Mouse (Mus musculus): Measurements from ENCODE around the gene Carmil3. TPM values are rescaled to one million over a fixed set of nuclear protein-coding genes. Genes with fewer than 3 reads are reported as not detected.

Gene Carmil3
- total and polyA plus RNA-seq, 3 experiments: 0.27 to 2.6 TPM; not detected in 1

GRCm38 (mm10) chr14:55557587-55557986 lies 67.1 kb downstream of the Carmil3 start:
- Histone ChIP-seq H3K27me3 (ENCODE audit: control insufficient read depth in 1 of 2, insufficient read depth in 2 of 2, low read length in 2 of 2) (no peaks in the 10 kb centered on the region), H3K36me3 (ENCODE audit: control insufficient read depth in 1 of 2, insufficient read depth in 2 of 2, low read length in 2 of 2) (peaks cover 0 to 36% of the 10 kb centered on the region in 2 experiments; a peak in 2 of 4 replicates), H3K4me3 (ENCODE audit: control insufficient read depth in 1 of 2, insufficient read depth in 1 of 2, low read depth in 2 of 2, low read length in 2 of 2) (no peak overlapping the region), H3K9ac (ENCODE audit: control insufficient read depth, low read depth, low read length, poor library complexity, severe bottlenecking) (peak overlapping the region; percentile 52), H3K9me3 (replicated peaks; ENCODE audit: insufficient read depth, low read length) (no peaks in the 10 kb centered on the region), H3K27ac (ENCODE audit: control insufficient read depth, low read depth, low read length) (peak overlapping the region; percentile 83), H3K79me2 (ENCODE audit: control insufficient read depth, insufficient read depth, low read length, poor library complexity) (no peaks in the 10 kb centered on the region; the same call in none of the 2 replicates), H3K4me1 (ENCODE audit: control insufficient read depth in 1 of 2, insufficient read depth in 2 of 2, low read length in 2 of 2) (peaks cover 7 to 35% of the 10 kb centered on the region in 2 experiments; a peak in 3 of 4 replicates)
- no peak for DNase-seq (ENCODE audit: low read depth, low spot score)
- TF ChIP-seq GABPA (IDR thresholded peaks at IDR 0.05; ENCODE audit: low read depth, low read length): no peak
- 0 out of 4 replicates have a peak, but pooled peaks of 1 of the 2 experiments have one; percentile 6 for TF ChIP-seq POLR2A (IDR thresholded peaks at IDR 0.05; ENCODE audit: control insufficient read depth in 1 of 2, insufficient read depth in 1 of 2, low read depth in 1 of 2, low read length in 2 of 2, poor library complexity in 1 of 2)

Other genes with a start within 250 kb of the Carmil3 start
- gene Dhrs4, start 11.9 kb upstream of the Carmil3 start, total RNA-seq (2012; rRNA removed): 19.9 and 22.7 TPM in 2 replicates
- 10 to 100 TPM in 1 of 2 experiments, not detected in 1; 34.2 TPM for gene Dhrs4, start 11.9 kb upstream of the Carmil3 start, polyA plus RNA-seq (2012; ENCODE audit: insufficient read depth in 1 of 2, insufficient read length in 2 of 2, low read depth in 1 of 2, low replicate concordance in 2 of 2, missing spikeins in 1 of 2)
- not detected in 2 replicates for gene Cpne6, start 19.8 kb downstream of the Carmil3 start, total RNA-seq (2012; rRNA removed)
- gene Cpne6, start 19.8 kb downstream of the Carmil3 start, polyA plus RNA-seq (2012; ENCODE audit: insufficient read depth in 1 of 2, insufficient read length in 2 of 2, low read depth in 1 of 2, low replicate concordance in 2 of 2, missing spikeins in 1 of 2): not detected
- not detected in 2 replicates for gene Nrl, start 34.3 kb downstream of the Carmil3 start, total RNA-seq (2012; rRNA removed)
- gene Nrl, start 34.3 kb downstream of the Carmil3 start, polyA plus RNA-seq (2012; ENCODE audit: insufficient read depth in 1 of 2, insufficient read length in 2 of 2, low read depth in 1 of 2, low replicate concordance in 2 of 2, missing spikeins in 1 of 2): not detected
- gene Pck2, start 49.6 kb downstream of the Carmil3 start, total RNA-seq (2012; rRNA removed): 17.0 and 64.4 TPM in 2 replicates
- 100 to 1,000 TPM in 1 of 2 experiments, 10 to 100 TPM in 1; 63.7 to 103 TPM for gene Pck2, start 49.6 kb downstream of the Carmil3 start, polyA plus RNA-seq (2012; ENCODE audit: insufficient read depth in 1 of 2, insufficient read length in 2 of 2, low read depth in 1 of 2, low replicate concordance in 2 of 2, missing spikeins in 1 of 2)
- gene Dcaf11, start 69.4 kb downstream of the Carmil3 start, total RNA-seq (2012; rRNA removed): 24.3 and 27.7 TPM in 2 replicates
- gene Dcaf11, start 69.4 kb downstream of the Carmil3 start, polyA plus RNA-seq (2012; ENCODE audit: insufficient read depth in 1 of 2, insufficient read length in 2 of 2, low read depth in 1 of 2, low replicate concordance in 2 of 2, missing spikeins in 1 of 2): 10 to 100 TPM in 1 of 2 experiments, not detected in 1; 37.9 TPM
- 0.73 and 0.92 TPM in 2 replicates for gene A730061H03Rik, start 69.8 kb downstream of the Carmil3 start, total RNA-seq (2012; rRNA removed)
- gene A730061H03Rik, start 69.8 kb downstream of the Carmil3 start, polyA plus RNA-seq (2012; ENCODE audit: insufficient read depth in 1 of 2, insufficient read length in 2 of 2, low read depth in 1 of 2, low replicate concordance in 2 of 2, missing spikeins in 1 of 2): under 1 TPM in 1 of 2 experiments, not detected in 1; 0.86 TPM
- not detected in 2 replicates for gene Fitm1, start 85.0 kb downstream of the Carmil3 start, total RNA-seq (2012; rRNA removed)
- gene Fitm1, start 85.0 kb downstream of the Carmil3 start, polyA plus RNA-seq (2012; ENCODE audit: insufficient read depth in 1 of 2, insufficient read length in 2 of 2, low read depth in 1 of 2, low replicate concordance in 2 of 2, missing spikeins in 1 of 2): under 1 TPM in 1 of 2 experiments, not detected in 1; 0.07 TPM
- 73.8 and 85.9 TPM in 2 replicates for gene Psme1, start 87.5 kb downstream of the Carmil3 start, total RNA-seq (2012; rRNA removed)
- 100 to 1,000 TPM in 1 of 2 experiments, not detected in 1; 205 TPM for gene Psme1, start 87.5 kb downstream of the Carmil3 start, polyA plus RNA-seq (2012; ENCODE audit: insufficient read depth in 1 of 2, insufficient read length in 2 of 2, low read depth in 1 of 2, low replicate concordance in 2 of 2, missing spikeins in 1 of 2)
- gene Emc9, start 94.7 kb downstream of the Carmil3 start, total RNA-seq (2012; rRNA removed): 55.4 and 59.4 TPM in 2 replicates
- 10 to 100 TPM in 1 of 2 experiments, not detected in 1; 38.7 TPM for gene Emc9, start 94.7 kb downstream of the Carmil3 start, polyA plus RNA-seq (2012; ENCODE audit: insufficient read depth in 1 of 2, insufficient read length in 2 of 2, low read depth in 1 of 2, low replicate concordance in 2 of 2, missing spikeins in 1 of 2)
- gene Psme2, start 100.5 kb downstream of the Carmil3 start, total RNA-seq (2012; rRNA removed): 98.1 and 143 TPM in 2 replicates
- gene Psme2, start 100.5 kb downstream of the Carmil3 start, polyA plus RNA-seq (2012; ENCODE audit: insufficient read depth in 1 of 2, insufficient read length in 2 of 2, low read depth in 1 of 2, low replicate concordance in 2 of 2, missing spikeins in 1 of 2): 100 to 1,000 TPM in 1 of 2 experiments, not detected in 1; 231 TPM
- 10.7 and 12.9 TPM in 2 replicates for gene Rnf31, start 101.1 kb downstream of the Carmil3 start, total RNA-seq (2012; rRNA removed)
- 10 to 100 TPM in 1 of 2 experiments, not detected in 1; 24.5 TPM for gene Rnf31, start 101.1 kb downstream of the Carmil3 start, polyA plus RNA-seq (2012; ENCODE audit: insufficient read depth in 1 of 2, insufficient read length in 2 of 2, low read depth in 1 of 2, low replicate concordance in 2 of 2, missing spikeins in 1 of 2)
- 5.0 and 8.5 TPM in 2 replicates for gene Irf9, start 112.9 kb downstream of the Carmil3 start, total RNA-seq (2012; rRNA removed)
- 10 to 100 TPM in 1 of 2 experiments, not detected in 1; 14.8 TPM for gene Irf9, start 112.9 kb downstream of the Carmil3 start, polyA plus RNA-seq (2012; ENCODE audit: insufficient read depth in 1 of 2, insufficient read length in 2 of 2, low read depth in 1 of 2, low replicate concordance in 2 of 2, missing spikeins in 1 of 2)
- 1.5 and 1.6 TPM in 2 replicates for gene Rec8, start 127.4 kb downstream of the Carmil3 start, total RNA-seq (2012; rRNA removed)
- 1 to 10 TPM in 1 of 2 experiments, not detected in 1; 2.5 TPM for gene Rec8, start 127.4 kb downstream of the Carmil3 start, polyA plus RNA-seq (2012; ENCODE audit: insufficient read depth in 1 of 2, insufficient read length in 2 of 2, low read depth in 1 of 2, low replicate concordance in 2 of 2, missing spikeins in 1 of 2)
- gene Ipo4, start 145.3 kb downstream of the Carmil3 start, total RNA-seq (2012; rRNA removed): 46.2 and 54.1 TPM in 2 replicates
- gene Ipo4, start 145.3 kb downstream of the Carmil3 start, polyA plus RNA-seq (2012; ENCODE audit: insufficient read depth in 1 of 2, insufficient read length in 2 of 2, low read depth in 1 of 2, low replicate concordance in 2 of 2, missing spikeins in 1 of 2): 100 to 1,000 TPM in 1 of 2 experiments, not detected in 1; 132 TPM
- gene Gm49378, start 147.2 kb downstream of the Carmil3 start, total RNA-seq (2012; rRNA removed): not detected in 2 replicates
- gene Gm49378, start 147.2 kb downstream of the Carmil3 start, polyA plus RNA-seq (2012; ENCODE audit: insufficient read depth in 1 of 2, insufficient read length in 2 of 2, low read depth in 1 of 2, low replicate concordance in 2 of 2, missing spikeins in 1 of 2): 1 to 10 TPM in 1 of 2 experiments, not detected in 1; 4.6 TPM
- gene Tm9sf1, start 153.2 kb downstream of the Carmil3 start, total RNA-seq (2012; rRNA removed): 49.4 and 60.5 TPM in 2 replicates
- gene Tm9sf1, start 153.2 kb downstream of the Carmil3 start, polyA plus RNA-seq (2012; ENCODE audit: insufficient read depth in 1 of 2, insufficient read length in 2 of 2, low read depth in 1 of 2, low replicate concordance in 2 of 2, missing spikeins in 1 of 2): 10 to 100 TPM in 1 of 2 experiments, not detected in 1; 80.1 TPM
- gene Tssk4, start 159.5 kb downstream of the Carmil3 start, total RNA-seq (2012; rRNA removed): 0.08 and 0.10 TPM in 2 replicates
- gene Tssk4, start 159.5 kb downstream of the Carmil3 start, polyA plus RNA-seq (2012; ENCODE audit: insufficient read depth in 1 of 2, insufficient read length in 2 of 2, low read depth in 1 of 2, low replicate concordance in 2 of 2, missing spikeins in 1 of 2): under 1 TPM in 1 of 2 experiments, not detected in 1; 0.40 TPM
- 25.5 and 30.6 TPM in 2 replicates for gene Mdp1, start 169.9 kb downstream of the Carmil3 start, total RNA-seq (2012; rRNA removed)
- 10 to 100 TPM in 1 of 2 experiments, not detected in 1; 25.6 TPM for gene Mdp1, start 169.9 kb downstream of the Carmil3 start, polyA plus RNA-seq (2012; ENCODE audit: insufficient read depth in 1 of 2, insufficient read length in 2 of 2, low read depth in 1 of 2, low replicate concordance in 2 of 2, missing spikeins in 1 of 2)
- gene Gmpr2, start 181.3 kb downstream of the Carmil3 start, total RNA-seq (2012; rRNA removed): 22.3 and 24.5 TPM in 2 replicates
- gene Gmpr2, start 181.3 kb downstream of the Carmil3 start, polyA plus RNA-seq (2012; ENCODE audit: insufficient read depth in 1 of 2, insufficient read length in 2 of 2, low read depth in 1 of 2, low replicate concordance in 2 of 2, missing spikeins in 1 of 2): 10 to 100 TPM in 1 of 2 experiments, not detected in 1; 28.8 TPM
- gene Nedd8, start 181.5 kb downstream of the Carmil3 start, total RNA-seq (2012; rRNA removed): 515 and 516 TPM in 2 replicates
- gene Nedd8, start 181.5 kb downstream of the Carmil3 start, polyA plus RNA-seq (2012; ENCODE audit: insufficient read depth in 1 of 2, insufficient read length in 2 of 2, low read depth in 1 of 2, low replicate concordance in 2 of 2, missing spikeins in 1 of 2): 100 to 1,000 TPM in 1 of 2 experiments, not detected in 1; 528 TPM
- gene Tinf2, start 191.2 kb downstream of the Carmil3 start, total RNA-seq (2012; rRNA removed): 27.2 and 27.8 TPM in 2 replicates
- 10 to 100 TPM in 1 of 2 experiments, not detected in 1; 53.0 TPM for gene Tinf2, start 191.2 kb downstream of the Carmil3 start, polyA plus RNA-seq (2012; ENCODE audit: insufficient read depth in 1 of 2, insufficient read length in 2 of 2, low read depth in 1 of 2, low replicate concordance in 2 of 2, missing spikeins in 1 of 2)
- gene Tgm1, start 223.3 kb downstream of the Carmil3 start, total RNA-seq (2012; rRNA removed): 5.8 and 6.2 TPM in 2 replicates
- gene Tgm1, start 223.3 kb downstream of the Carmil3 start, polyA plus RNA-seq (2012; ENCODE audit: insufficient read depth in 1 of 2, insufficient read length in 2 of 2, low read depth in 1 of 2, low replicate concordance in 2 of 2, missing spikeins in 1 of 2): 10 to 100 TPM in 1 of 2 experiments, not detected in 1; 11.4 TPM
- 21.8 and 22.8 TPM in 2 replicates for gene Rabggta, start 231.6 kb downstream of the Carmil3 start, total RNA-seq (2012; rRNA removed)
- 10 to 100 TPM in 1 of 2 experiments, not detected in 1; 32.0 TPM for gene Rabggta, start 231.6 kb downstream of the Carmil3 start, polyA plus RNA-seq (2012; ENCODE audit: insufficient read depth in 1 of 2, insufficient read length in 2 of 2, low read depth in 1 of 2, low replicate concordance in 2 of 2, missing spikeins in 1 of 2)